Mouse (Mus musculus): ENCODE measurements around the gene Arid3a. TPM values are rescaled to one million over a fixed set of nuclear protein-coding genes. Genes with fewer than 3 reads are reported as not detected.

Arid3a gene
- polyA plus RNA-seq, 1 experiment = 7.0 TPM

DNA sequence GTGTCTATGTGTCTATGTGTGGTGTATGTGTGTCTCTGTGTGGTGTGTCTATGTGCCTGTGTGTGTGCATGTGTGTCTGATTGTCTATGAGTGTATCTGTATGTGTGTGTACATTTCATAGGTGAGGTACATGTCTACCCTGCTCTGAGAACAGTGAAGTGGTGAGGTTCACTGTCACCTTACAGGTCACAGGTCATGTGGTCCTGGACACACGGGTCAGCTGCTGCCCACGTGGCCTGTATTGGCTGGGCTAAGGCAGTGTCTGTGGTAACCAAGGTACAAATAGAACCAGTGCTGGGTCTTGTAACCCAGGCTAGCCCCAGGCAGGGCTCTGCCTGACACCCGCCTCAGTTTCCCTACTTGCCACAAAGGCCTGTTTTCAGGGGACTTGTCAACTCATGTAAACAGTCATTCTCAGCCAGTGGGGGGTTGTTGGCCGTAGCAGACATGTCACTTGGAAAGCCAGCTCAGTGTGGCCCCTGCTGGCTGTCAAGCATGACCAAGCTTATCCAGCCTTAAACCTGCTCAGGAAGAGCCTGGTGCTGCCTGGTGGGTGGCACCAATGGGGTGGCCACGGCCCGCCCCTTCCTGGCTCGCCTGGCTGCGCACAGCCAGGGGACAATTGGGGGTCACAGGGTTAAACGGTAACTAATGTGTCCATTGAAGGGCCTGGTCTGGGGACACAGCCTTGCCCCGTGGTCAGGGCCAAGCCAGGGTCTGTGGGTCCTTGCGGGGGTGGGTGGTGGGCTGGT is 11.1 kb downstream of the Arid3a start:
- DNase-seq (ENCODE audit: low read depth) = no peak
- no peak for TF ChIP-seq CTCF (IDR thresholded peaks at IDR 0.05; ENCODE audit: borderline replicate concordance, extremely low read depth, insufficient read depth, insufficient read length)
- TF ChIP-seq POLR2A (IDR thresholded peaks at IDR 0.05; ENCODE audit: borderline replicate concordance, extremely low read depth, insufficient read depth, insufficient read length, poor library complexity, severe bottlenecking) = no peak

DNA sequence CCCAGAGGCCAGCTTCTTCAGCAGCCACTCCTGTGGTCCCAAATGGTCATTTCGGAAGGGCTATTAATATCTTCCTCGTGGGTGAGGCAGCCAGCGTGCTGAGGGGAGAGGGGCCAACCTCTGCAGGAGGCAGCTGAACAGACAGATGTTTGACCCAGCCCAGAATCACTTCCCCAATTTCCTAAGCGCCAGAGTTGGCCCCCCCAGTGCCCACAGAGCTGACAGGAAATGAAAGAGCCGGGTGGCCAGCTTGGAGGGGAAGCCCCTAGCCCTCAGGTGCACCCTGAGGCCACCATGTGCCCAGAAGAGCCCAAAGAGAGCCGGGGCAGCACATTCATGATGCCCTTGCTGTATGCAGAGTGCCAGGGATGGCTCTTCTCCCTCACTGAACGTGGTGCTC is 13.9 kb downstream of the Arid3a start:
- no peak for DNase-seq (ENCODE audit: low read depth)
- TF ChIP-seq CTCF (IDR thresholded peaks at IDR 0.05; ENCODE audit: borderline replicate concordance, extremely low read depth, insufficient read depth, insufficient read length) (no peak), POLR2A (IDR thresholded peaks at IDR 0.05; ENCODE audit: borderline replicate concordance, extremely low read depth, insufficient read depth, insufficient read length, poor library complexity, severe bottlenecking) (no peak)

DNA sequence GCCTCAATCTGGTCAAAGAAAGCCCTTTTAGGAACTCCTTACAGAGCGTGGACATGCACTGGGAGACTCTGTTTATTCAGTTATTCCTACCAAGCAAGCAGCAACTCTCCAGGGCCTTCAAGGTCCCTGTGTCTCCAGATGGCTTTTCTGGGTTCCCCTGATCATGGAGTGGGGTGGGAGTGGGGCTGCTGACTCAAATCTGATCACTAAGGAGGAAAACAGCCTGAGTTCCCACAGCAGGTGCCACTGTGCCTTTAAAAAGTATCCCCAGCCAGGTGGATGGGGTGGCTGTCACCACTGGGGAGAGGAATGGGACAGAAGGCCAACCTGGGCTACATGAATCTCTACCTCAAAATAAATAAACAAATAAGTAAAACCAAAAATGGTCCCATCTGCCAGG is 16.1 kb downstream of the Arid3a start:
- no peak for TF ChIP-seq POLR2A (IDR thresholded peaks at IDR 0.05; ENCODE audit: borderline replicate concordance, extremely low read depth, insufficient read depth, insufficient read length, poor library complexity, severe bottlenecking)
- TF ChIP-seq CTCF (IDR thresholded peaks at IDR 0.05; ENCODE audit: borderline replicate concordance, extremely low read depth, insufficient read depth, insufficient read length) = no peak
- DNase-seq (ENCODE audit: low read depth) = no peak

DNA sequence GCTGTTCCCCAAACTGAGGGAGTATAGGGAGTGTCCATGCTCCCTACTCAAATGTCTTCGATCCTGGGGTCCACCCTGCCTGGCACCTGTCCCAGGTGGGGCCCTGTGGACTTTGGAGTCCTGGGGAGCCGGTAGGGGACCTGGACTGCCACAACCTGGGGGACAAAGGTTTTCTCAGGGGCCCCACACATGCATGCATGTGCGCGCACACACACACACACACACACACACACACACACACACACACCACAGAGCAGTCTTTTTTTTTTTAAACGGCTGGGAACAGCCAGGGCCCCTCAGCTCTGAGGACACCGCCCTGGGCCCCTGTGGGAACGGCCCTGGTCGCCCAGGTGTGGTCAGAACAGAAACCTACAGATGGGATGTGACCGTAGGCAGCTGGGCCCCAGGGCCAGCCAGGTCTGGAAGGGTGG is 16.6 kb downstream of the Arid3a start:
- TF ChIP-seq POLR2A (IDR thresholded peaks at IDR 0.05; ENCODE audit: borderline replicate concordance, extremely low read depth, insufficient read depth, insufficient read length, poor library complexity, severe bottlenecking) (no peak), CTCF (IDR thresholded peaks at IDR 0.05; ENCODE audit: borderline replicate concordance, extremely low read depth, insufficient read depth, insufficient read length) (no peak)
- DNase-seq (ENCODE audit: low read depth) = no peak

DNA sequence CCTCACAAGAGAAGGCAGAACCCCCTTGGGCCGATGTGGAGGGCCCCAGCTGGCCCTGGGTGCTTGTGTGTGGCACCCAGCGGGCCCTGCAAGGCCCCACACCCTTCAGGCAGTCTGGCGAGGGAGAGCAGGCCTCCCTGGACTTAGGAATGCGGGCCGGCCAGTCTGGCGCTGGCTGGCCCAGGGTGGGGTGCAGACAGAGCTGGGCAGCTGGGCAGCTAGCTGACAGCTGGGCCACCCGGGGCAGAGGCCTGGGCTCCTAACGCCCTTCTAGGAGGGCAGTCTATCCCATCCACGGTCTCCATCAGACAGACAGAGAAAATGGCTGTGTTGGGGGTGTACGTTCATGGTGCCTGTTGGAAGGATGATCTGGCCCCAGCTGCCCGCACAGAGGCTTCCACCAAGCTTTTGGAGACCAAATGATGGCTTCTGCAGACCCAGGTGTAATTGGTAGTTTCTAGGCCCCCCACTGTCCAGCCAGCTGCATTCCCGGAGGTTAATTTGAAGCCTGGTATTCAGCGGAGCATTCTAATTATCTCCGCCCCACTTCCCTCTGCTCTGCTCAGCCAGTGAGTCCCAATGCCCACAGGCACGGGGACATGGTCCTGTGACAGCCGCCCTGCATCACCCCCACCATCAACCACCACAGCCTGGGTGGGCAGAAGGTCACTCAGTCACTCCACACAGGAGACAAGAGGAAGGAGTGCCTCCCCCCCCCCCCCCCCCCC is 18.8 kb downstream of the Arid3a start:
- DNase-seq (ENCODE audit: low read depth) = peak; percentile 71

DNA sequence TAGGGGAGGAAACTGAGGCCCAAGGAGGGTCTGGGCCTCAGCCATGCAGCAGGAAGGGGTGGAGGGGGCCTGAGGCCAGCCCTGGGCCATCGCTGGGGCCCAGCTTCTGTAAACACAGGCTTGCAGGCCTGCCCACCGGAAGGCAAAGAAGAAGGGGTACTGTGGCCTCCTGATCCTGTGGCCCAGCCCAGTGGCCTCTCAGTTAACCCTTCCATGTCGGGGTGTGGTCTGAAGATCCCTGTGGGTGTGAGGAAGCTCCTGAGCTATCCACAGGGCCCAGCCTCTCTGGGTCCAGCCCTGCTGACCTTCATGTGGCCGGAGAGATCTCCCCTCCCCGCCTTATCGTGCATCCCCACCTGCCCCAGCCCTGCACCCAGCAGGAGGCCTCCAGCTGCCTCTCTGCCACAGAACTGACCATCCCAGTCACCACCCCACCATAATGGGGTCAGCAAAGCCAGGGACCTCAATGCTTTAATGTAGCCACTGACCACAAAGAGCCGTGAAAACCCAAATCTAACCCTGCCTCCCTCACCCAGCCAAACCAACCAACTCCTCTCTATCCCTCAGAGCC is 20.0 kb downstream of the Arid3a start:
- no peak for TF ChIP-seq POLR2A (IDR thresholded peaks at IDR 0.05; ENCODE audit: borderline replicate concordance, extremely low read depth, insufficient read depth, insufficient read length, poor library complexity, severe bottlenecking)
- TF ChIP-seq CTCF (IDR thresholded peaks at IDR 0.05; ENCODE audit: borderline replicate concordance, extremely low read depth, insufficient read depth, insufficient read length) = no peak
- DNase-seq (ENCODE audit: low read depth) = no peak

More for the DNA sequence above, 18.8 kb downstream of the Arid3a start:
- TF ChIP-seq CTCF (IDR thresholded peaks at IDR 0.05; ENCODE audit: borderline replicate concordance, extremely low read depth, insufficient read depth, insufficient read length) = no peak
- TF ChIP-seq POLR2A (IDR thresholded peaks at IDR 0.05; ENCODE audit: borderline replicate concordance, extremely low read depth, insufficient read depth, insufficient read length, poor library complexity, severe bottlenecking) = no peak

DNA sequence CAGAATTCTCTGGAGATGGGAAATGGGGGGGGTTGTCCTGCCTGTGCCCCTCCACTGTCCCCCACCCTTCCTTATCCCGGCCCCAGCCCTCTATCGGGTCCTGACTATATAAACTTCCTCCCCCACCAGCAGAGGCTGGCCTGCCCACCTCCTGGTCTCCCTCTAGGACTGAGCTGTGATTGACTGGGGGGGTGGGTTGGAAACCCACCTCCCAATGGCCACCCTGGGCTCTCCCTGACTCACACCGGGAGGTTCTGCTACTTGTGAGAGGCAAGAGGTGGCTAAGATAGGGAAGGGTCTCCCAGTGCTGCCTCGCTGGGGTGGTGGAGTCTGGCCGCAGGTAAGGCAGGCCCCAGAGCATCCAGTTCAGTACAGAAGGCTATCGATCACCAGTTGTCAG is 20.7 kb downstream of the Arid3a start:
- no peak for DNase-seq (ENCODE audit: low read depth)
- TF ChIP-seq CTCF (IDR thresholded peaks at IDR 0.05; ENCODE audit: borderline replicate concordance, extremely low read depth, insufficient read depth, insufficient read length) = no peak
- TF ChIP-seq POLR2A (IDR thresholded peaks at IDR 0.05; ENCODE audit: borderline replicate concordance, extremely low read depth, insufficient read depth, insufficient read length, poor library complexity, severe bottlenecking) = no peak

DNA sequence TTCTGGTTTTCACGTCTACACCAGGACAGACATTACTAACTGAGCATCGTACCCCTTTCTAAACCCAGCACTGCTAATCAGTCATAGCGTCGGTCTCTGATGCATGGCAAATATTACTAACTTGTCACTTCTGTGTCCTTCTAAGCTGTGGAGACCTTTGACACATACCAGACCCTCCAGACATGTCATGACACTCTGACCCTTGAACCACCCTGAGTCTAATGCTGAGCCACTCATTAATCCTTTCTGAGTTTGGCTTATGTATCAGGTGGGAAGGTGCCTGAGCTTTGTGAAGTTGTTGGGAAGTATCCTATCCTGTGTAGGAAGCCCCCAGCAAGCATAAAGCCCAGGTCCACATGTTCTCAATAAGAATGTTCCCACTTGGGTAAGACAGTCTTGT is 23.0 kb downstream of the Arid3a start:
- TF ChIP-seq POLR2A (IDR thresholded peaks at IDR 0.05; ENCODE audit: borderline replicate concordance, extremely low read depth, insufficient read depth, insufficient read length, poor library complexity, severe bottlenecking) = no peak
- TF ChIP-seq CTCF (IDR thresholded peaks at IDR 0.05; ENCODE audit: borderline replicate concordance, extremely low read depth, insufficient read depth, insufficient read length) = no peak
- no peak for DNase-seq (ENCODE audit: low read depth)

DNA sequence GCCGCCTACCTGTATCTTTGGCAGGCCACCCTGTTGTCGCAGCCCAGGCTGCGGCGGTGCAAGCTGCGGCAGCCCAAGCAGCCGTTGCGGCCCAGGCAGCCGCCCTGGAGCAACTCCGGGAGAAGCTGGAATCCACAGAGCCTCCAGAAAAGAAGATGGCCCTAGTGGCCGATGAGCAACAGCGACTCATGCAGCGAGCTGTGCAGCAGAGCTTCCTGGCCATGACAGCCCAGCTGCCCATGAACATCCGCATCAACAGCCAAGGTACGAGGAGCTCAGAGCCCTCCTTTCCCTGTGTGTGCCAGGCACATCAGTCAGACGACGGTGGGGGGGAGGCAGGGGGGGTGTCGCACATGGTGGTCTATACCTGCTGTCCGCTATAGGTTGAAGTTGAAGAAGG is 23.8 kb downstream of the Arid3a start:
- no peak for DNase-seq (ENCODE audit: low read depth)
- TF ChIP-seq POLR2A (IDR thresholded peaks at IDR 0.05; ENCODE audit: borderline replicate concordance, extremely low read depth, insufficient read depth, insufficient read length, poor library complexity, severe bottlenecking) = no peak
- TF ChIP-seq CTCF (IDR thresholded peaks at IDR 0.05; ENCODE audit: borderline replicate concordance, extremely low read depth, insufficient read depth, insufficient read length) = no peak

DNA sequence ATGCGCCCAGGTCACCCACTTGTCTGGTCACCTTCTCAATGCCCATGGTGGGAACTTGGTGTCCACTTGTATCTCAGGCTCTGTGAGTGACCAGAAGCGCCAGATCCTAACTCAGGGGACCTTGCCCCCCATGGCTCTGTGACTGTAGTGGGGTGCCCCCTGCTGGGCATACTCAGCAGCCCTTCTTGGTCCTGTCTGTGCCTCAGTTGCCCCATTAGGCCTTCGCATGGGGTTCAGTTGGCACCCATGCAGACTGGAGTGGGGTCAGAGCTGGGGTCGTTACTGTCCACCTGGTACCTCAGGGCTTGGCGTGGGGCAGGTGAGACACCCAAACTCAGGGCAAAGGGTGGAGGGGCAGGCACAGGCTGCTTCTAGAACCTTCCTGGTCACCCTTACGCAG is 27.1 kb downstream of the Arid3a start:
- TF ChIP-seq CTCF (IDR thresholded peaks at IDR 0.05; ENCODE audit: borderline replicate concordance, extremely low read depth, insufficient read depth, insufficient read length) (peak; percentile 43; the same call in 1 of the 2 replicates), POLR2A (IDR thresholded peaks at IDR 0.05; ENCODE audit: borderline replicate concordance, extremely low read depth, insufficient read depth, insufficient read length, poor library complexity, severe bottlenecking) (no peak)
- DNase-seq (ENCODE audit: low read depth) = no peak

DNA sequence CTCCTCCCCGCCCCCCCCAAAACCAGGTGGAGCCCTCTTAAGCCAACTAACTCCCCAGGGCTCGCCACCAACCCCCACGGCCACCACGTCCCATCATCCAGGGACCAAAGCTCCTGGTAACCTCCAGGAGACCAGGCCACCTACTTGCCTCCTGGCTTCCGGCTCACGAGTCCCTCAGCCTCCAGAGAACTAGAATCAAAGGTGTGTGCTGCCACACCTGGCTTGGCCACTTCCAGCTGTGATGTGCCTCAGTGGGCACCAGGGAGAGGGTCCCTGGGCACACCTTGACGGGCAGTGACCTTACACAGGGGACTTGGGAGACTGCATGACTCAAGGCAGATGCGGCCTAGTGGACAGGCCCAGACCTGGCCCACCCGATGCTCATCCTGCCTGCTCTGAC is 28.8 kb downstream of the Arid3a start:
- DNase-seq (ENCODE audit: low read depth) = no peak
- no peak for TF ChIP-seq CTCF (IDR thresholded peaks at IDR 0.05; ENCODE audit: borderline replicate concordance, extremely low read depth, insufficient read depth, insufficient read length)
- TF ChIP-seq POLR2A (IDR thresholded peaks at IDR 0.05; ENCODE audit: borderline replicate concordance, extremely low read depth, insufficient read depth, insufficient read length, poor library complexity, severe bottlenecking) = no peak
